Mouse (Mus musculus) liver, embryonic 14.5 days (tissue): ENCODE measurements at regions not wholly inside any gene's neighbourhood (a gene's known extent, or its start where the extent isn't known, plus 50 kb on each side); places are given as distances from the start of the nearest gene placed in this dataset.

ENCODE experiments used
- CTCF ChIP-seq: IDR thresholded peaks from 2 replicates; pipeline ENCODE4 v1.5.1; 2016; ENCODE audit warnings: antibody characterized with exemption, low read depth, control low read depth
- EP300 ChIP-seq: IDR thresholded peaks from 2 replicates; pipeline ENCODE4 v1.6.1; 2016; ENCODE audit warnings: antibody characterized with exemption, low read depth

GRCm38 (mm10) chr12:43827296-43827695 lies 382.8 kb downstream of the Dnajb9 start:
- no peak for TF ChIP-seq EP300
- TF ChIP-seq CTCF, result no peak
